Mouse (Mus musculus) liver, embryonic 14.5 days (tissue): Measurements from ENCODE around the gene Cfap299. TPM values are rescaled to one million over a fixed set of nuclear protein-coding genes. Genes with fewer than 3 reads are reported as not detected.
A peak's percentile ranks its signal among the peaks of the same experiment; 100 is the strongest.

Source experiments
- ATAC-seq: fragments of 200-750 bp; cut with Nextera tagmentation; 2 replicates; pipeline ENCODE4 v1.8.0; 2017; ENCODE audit warnings: moderate number of reproducible peaks, mild to moderate bottlenecking, moderate library complexity; ENCODE audit not compliant: insufficient read depth
- DNase-seq, 3 experiments: peaks; one replicate each; pipeline ENCODE4 v3.0.0-alpha.2; 2012 to 2013; ENCODE audit warnings: low read depth in 3 of 3, low spot score in 3 of 3
- H3K27ac ChIP-seq: fragments of 300-500 bp; sonication (generic); 2 replicates; pipeline ENCODE4 v1.5.1; 2014; ENCODE audit warnings: moderate library complexity, mild to moderate bottlenecking, control low read depth, inconsistent platforms
- H3K27me3 ChIP-seq: fragments of 300-500 bp; sonication (generic); 2 replicates; pipeline ENCODE4 v1.6.1; 2014; ENCODE audit warnings: mild to moderate bottlenecking, low read length, moderate library complexity; ENCODE audit not compliant: control insufficient read depth, insufficient read depth
- H3K36me3 ChIP-seq: fragments of 300-500 bp; sonication (generic); replicated peaks from 2 replicates; pipeline ENCODE4 v1.6.1; 2014; ENCODE audit warnings: low read depth; ENCODE audit not compliant: control insufficient read depth, insufficient read depth
- H3K4me1 ChIP-seq, 2 experiments: fragments of 200-500 bp in 1 of 2; fragments of 300-500 bp in 1 of 2; sonication (generic) in 1 of 2; replicated peaks; 2 replicates each; pipeline ENCODE4 v1.6.1; 2012 to 2014; ENCODE audit warnings: antibody characterized with exemption in 1 of 2, inconsistent platforms in 1 of 2, low read length in 1 of 2; ENCODE audit not compliant: control insufficient read depth in 2 of 2, insufficient read depth in 2 of 2
- H3K4me2 ChIP-seq: fragments of 300-500 bp; sonication (generic); 2 replicates; pipeline ENCODE4 v1.6.1; 2014; ENCODE audit warnings: low read depth, mild to moderate bottlenecking, control low read depth, moderate library complexity
- H3K4me3 ChIP-seq, 2 experiments: fragments of 200-500 bp in 1 of 2; fragments of 300-500 bp in 1 of 2; sonication (generic) in 1 of 2; 2 replicates each; pipeline ENCODE4 v1.5.1; 2012 to 2014; ENCODE audit warnings: low read depth in 2 of 2, low read length in 2 of 2, mild to moderate bottlenecking in 2 of 2, control low read depth in 1 of 2, inconsistent platforms in 1 of 2, moderate library complexity in 1 of 2; ENCODE audit not compliant: insufficient read depth in 1 of 2
- H3K9ac ChIP-seq: fragments of 300-500 bp; sonication (generic); replicated peaks from 2 replicates; pipeline ENCODE4 v1.6.1; 2014; ENCODE audit warnings: mild to moderate bottlenecking, control low read depth, moderate library complexity
- H3K9me3 ChIP-seq: fragments of 300-500 bp; sonication (generic); 2 replicates; pipeline ENCODE4 v1.6.1; 2016; ENCODE audit warnings: low read length, mixed read lengths; ENCODE audit not compliant: control insufficient read depth
- CTCF ChIP-seq: IDR thresholded peaks from 2 replicates; pipeline ENCODE4 v1.5.1; 2016; ENCODE audit warnings: antibody characterized with exemption, low read depth, control low read depth
- EP300 ChIP-seq: IDR thresholded peaks from 2 replicates; pipeline ENCODE4 v1.6.1; 2016; ENCODE audit warnings: antibody characterized with exemption, low read depth
- WGBS: fragments of 180-500 bp; shearing (Covaris S2); extraction: QIAGEN DNeasy Blood & Tissue Kit; methylation state at CpG from one replicate; pipeline ENCODE4 v1.1.7; 2014; ENCODE audit not compliant: insufficient replicate concordance; 5-methylcytosine and 5-hydroxymethylcytosine counted together
- polyA plus RNA-seq, 2 experiments: library from polyadenylated mRNA; depleted of rRNA in 1 of 2; stranded (reverse) in 1 of 2; unstranded in 1 of 2; fragments of >200 nt; fragmentation: Nextera tagmentation in 1 of 2; extraction: Ambion mirVana in 1 of 2; gene quantifications; 2 replicates each; pipeline versions ENCODE4 v1.2.1 to v1.2.3; 2012 to 2014

Cfap299 gene
- polyA plus RNA-seq, 2 experiments: not detected

GRCm38 (mm10) chr5:98696336-98696735, 367.2 kb downstream of the Cfap299 start:
- ATAC-seq (no peak), DNase-seq (no peak)
- Histone ChIP-seq H3K27me3 (no peaks in the 10 kb centered on the region), H3K27ac (no peak overlapping the region), H3K4me2 (no peak overlapping the region), H3K9me3 (no peaks in the 10 kb centered on the region), H3K36me3 (no peaks in the 10 kb centered on the region), H3K9ac (no peak overlapping the region), H3K4me3 (no peak overlapping the region), H3K4me1 (no peaks in the 10 kb centered on the region)
- no peak for TF ChIP-seq EP300
- TF ChIP-seq CTCF: no peak
- WGBS: 61% methylated on average over 8 of the region's 8 CpGs

GRCm38 (mm10) chr5:98703963-98704362, 374.9 kb downstream of the Cfap299 start:
- DNase-seq (no peak), ATAC-seq (no peak)
- Histone ChIP-seq H3K9ac (no peak overlapping the region), H3K27ac (no peak overlapping the region), H3K36me3 (no peaks in the 10 kb centered on the region), H3K9me3 (no peaks in the 10 kb centered on the region), H3K4me3 (no peak overlapping the region), H3K27me3 (no peaks in the 10 kb centered on the region), H3K4me1 (no peaks in the 10 kb centered on the region), H3K4me2 (no peak overlapping the region)
- TF ChIP-seq EP300: no peak
- TF ChIP-seq CTCF: no peak
- WGBS: 55% methylated on average over 5 of the region's 5 CpGs

DNA sequence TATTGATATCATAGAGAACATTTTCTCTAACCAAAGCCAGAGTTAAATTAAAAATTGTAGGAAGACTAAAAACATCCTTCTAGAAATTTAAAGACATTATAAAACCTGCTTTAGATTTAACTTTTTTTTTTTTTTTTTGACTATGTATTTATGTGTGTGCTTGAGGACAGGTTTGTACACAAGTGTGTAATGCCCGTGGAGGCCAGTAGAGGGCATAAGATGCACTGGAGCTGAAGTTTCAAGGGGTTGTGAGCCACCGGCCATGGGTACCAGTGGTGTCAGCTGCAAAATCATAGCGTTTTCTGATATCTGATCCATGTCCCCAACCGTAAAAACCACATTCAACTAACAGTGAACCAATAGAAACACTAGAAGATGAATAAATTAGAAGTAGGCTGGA, 377.5 kb downstream of the Cfap299 start:
- peak; percentile 49 for TF ChIP-seq CTCF
- no peak for TF ChIP-seq EP300
- no peak overlapping the region for H3K9ac ChIP-seq
- H3K4me2 ChIP-seq: no peak overlapping the region
- no peaks in the 10 kb centered on the region for H3K9me3 ChIP-seq
- no peak overlapping the region for H3K4me3 ChIP-seq
- no peaks in the 10 kb centered on the region for H3K4me1 ChIP-seq
- H3K27me3 ChIP-seq: no peaks in the 10 kb centered on the region
- DNase-seq (no peak), ATAC-seq (no peak)
- H3K27ac ChIP-seq: no peak overlapping the region
- no peaks in the 10 kb centered on the region for H3K36me3 ChIP-seq
- WGBS: 50% methylated on average over 4 of the region's 4 CpGs

GRCm38 (mm10) chr5:98715392-98715791, 386.3 kb downstream of the Cfap299 start:
- Histone ChIP-seq H3K4me2 (no peak overlapping the region), H3K27me3 (no peaks in the 10 kb centered on the region), H3K9ac (no peak overlapping the region), H3K4me1 (no peaks in the 10 kb centered on the region), H3K36me3 (no peaks in the 10 kb centered on the region), H3K4me3 (no peak overlapping the region), H3K27ac (no peak overlapping the region), H3K9me3 (no peaks in the 10 kb centered on the region)
- ATAC-seq (no peak), DNase-seq (no peak)
- 48% methylated on average over 2 of the region's 2 CpGs for WGBS
- TF ChIP-seq CTCF (no peak), EP300 (no peak)

DNA sequence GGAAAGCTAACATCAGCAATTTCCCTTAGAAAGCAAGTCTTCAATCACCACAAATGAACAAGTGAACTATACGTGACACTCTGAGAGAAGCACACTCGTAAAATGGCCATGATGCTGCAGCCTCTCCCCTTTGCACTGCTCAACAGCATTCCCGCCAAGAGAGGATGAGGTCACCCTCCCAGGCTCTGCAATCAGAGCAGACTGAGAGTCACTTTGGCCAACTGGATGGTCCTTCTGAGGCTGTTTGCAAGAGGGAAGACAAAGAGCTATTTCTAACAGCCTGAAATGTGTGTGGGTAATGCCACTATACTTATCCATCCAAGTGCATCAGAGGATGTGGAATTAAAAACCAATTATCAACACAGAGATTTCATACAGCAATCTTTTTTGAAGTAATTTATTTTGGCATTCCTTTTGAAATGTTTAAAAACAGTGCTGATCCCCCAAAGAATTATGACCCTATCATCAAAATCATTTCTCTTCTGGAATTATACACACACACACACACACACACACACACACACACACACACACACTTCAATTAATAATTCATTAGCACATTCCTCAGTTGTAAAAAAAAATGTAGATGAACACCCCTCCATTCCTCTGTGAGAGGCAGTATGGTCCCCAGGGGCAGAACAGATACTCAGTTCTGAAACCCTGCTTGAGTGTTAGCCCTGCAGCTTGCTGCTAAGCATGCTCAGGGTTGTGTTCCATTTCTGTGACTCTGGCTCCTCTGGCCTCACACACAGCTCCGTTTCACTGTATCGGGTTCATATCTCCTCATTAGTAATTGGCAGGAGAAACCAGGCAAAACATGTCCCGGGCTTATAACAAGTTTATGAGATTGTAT, 403.3 kb downstream of the Cfap299 start:
- Histone ChIP-seq H3K4me1 (no peaks in the 10 kb centered on the region), H3K4me2 (no peak overlapping the region), H3K4me3 (no peak overlapping the region), H3K9ac (no peak overlapping the region), H3K27me3 (no peaks in the 10 kb centered on the region), H3K27ac (no peak overlapping the region), H3K9me3 (no peaks in the 10 kb centered on the region), H3K36me3 (no peaks in the 10 kb centered on the region)
- WGBS: 57% methylated on average over 6 of the region's 6 CpGs
- DNase-seq (no peak), ATAC-seq (no peak)
- no peak for TF ChIP-seq CTCF
- no peak for TF ChIP-seq EP300
